Mouse (Mus musculus): ENCODE data around the gene Nr2c2.

DNA sequence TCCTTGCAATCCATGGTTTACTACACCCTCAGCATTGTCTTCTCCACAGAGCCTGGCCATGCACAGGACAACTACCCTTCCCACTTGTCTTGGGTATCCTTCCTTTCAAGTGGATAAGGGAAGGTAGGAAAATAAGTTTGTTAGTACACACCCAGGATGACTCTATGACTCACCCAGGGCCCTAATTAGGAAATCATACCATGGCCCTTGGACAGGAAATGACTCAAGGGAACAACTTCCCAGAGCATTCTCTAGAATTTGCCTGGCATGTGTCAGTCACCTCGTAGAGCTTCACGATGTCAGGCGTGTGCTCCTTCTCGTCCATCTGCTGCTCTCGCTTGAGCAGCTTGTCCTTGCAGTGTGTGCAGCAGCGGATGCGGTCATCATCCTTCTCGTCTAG, 108.2 kb downstream of the Nr2c2 start:
- TF ChIP-seq HCFC1 (IDR thresholded peaks at IDR 0.05; ENCODE audit: borderline replicate concordance, insufficient read depth, low read length) (no peak), ZNF384 (IDR thresholded peaks at IDR 0.05; ENCODE audit: low read depth, low read length) (no peak), CHD2 (IDR thresholded peaks at IDR 0.05; ENCODE audit: low read depth, low read length) (no peak), MAFK (IDR thresholded peaks at IDR 0.05; ENCODE audit: insufficient read depth, low read depth, low read length) (no peak)

Data from ES-E14 (cell line).